Mouse (Mus musculus) stomach, postnatal 0 days (tissue): ENCODE measurements around the gene Brinp3.

Experiments
- CTCF ChIP-seq: IDR thresholded peaks from 2 replicates; pipeline ENCODE4 v1.5.1; 2016; ENCODE audit warnings: antibody characterized with exemption, low read depth, mild to moderate bottlenecking, moderate library complexity
- EP300 ChIP-seq: optimal IDR thresholded peaks from 2 replicates; pipeline ENCODE3; 2016; ENCODE audit warnings: antibody characterized with exemption

- TF ChIP-seq CTCF: no peak
- TF ChIP-seq EP300: no peak
Observed at GRCm38 (mm10) chr1:146939463-146940389, 445.2 kb downstream of the Brinp3 start.
